Mouse (Mus musculus) brain, adult 10 weeks (tissue): ENCODE measurements around the gene Olfr615. TPM values are rescaled to one million over a fixed set of nuclear protein-coding genes. Genes with fewer than 3 reads are reported as not detected.

Experiments
- polyA plus RNA-seq: library from polyadenylated mRNA; stranded (reverse); fragments of 350-450 nt; fragmentation: Illumina TruSeq; extraction: RNeasy Lipid Tissue Mini Kit (QIAGEN cat#74804); gene quantifications from one replicate; pipeline ENCODE4 v1.2.3, GENCODE M21; 2015; ENCODE audit warnings: low read depth, low replicate concordance

Gene Olfr615
- polyA plus RNA-seq = not detected

DNA sequence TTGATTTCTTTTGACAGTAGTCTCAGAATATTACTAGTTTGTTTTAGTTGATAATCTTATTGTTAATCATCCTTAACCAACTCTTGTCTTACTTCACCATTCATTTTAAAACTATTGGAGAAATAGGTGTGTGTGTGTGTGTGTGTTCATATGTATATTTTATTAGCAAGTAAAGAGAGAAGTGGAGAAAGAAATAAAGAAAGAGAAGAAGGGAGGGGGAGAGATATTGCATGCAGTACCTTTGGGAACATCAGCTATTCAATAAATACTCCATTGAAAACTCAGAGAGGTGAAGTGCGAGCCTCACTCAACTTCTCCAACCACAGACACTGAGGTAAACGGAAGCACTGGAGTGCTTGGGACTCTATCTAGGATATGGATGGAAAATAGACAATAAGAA, at the start of gene Olfr615:
Olfr615 (plus strand) TSS at position 301 of the 400 bp plus-strand sequence.

DNA sequence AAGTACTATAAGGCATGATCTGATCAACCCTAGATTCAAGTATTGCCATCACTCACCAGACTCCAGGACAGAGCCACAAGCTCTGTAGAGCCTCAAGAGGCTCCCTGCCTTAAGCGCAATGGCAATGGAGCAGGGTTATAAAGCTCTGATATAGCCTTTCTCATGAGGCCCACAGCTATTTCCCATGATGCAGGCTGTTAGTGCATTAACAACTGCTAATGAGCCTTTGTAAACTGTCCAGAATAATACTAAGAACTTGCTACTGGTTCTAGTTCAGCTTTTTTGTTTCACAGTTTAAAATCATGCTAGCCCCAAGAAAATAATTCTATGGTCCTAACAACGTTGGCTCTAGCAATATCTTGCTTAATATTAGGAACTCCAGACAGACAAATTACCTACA, 43.9 kb upstream of the Olfr615 start, which contains the start of gene Olfr610:
Olfr610 (minus strand) TSS at position 101 of the 400 bp plus-strand sequence.

DNA sequence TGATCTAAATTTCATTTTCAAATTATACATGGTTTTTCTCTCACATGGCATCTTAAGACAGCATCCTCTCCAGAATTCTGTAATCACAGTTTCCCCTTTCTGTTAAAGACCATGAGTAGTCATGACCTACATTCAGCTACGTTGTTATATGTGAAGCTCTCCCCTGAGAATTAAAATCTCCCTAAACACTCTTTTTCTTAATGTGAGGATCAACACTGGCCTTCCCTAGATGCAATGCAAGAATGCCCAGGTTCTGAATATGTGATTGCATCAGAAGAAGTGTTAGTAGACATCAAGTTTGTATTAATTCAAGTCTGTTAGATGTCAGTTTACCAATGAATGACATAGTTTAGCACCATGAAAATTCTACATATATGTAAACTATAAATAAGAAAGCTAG, 35.1 kb upstream of the Olfr615 start, which contains the start of gene Olfr611:
Olfr611 (minus strand) TSS at position 101 of the 400 bp plus-strand sequence.

DNA sequence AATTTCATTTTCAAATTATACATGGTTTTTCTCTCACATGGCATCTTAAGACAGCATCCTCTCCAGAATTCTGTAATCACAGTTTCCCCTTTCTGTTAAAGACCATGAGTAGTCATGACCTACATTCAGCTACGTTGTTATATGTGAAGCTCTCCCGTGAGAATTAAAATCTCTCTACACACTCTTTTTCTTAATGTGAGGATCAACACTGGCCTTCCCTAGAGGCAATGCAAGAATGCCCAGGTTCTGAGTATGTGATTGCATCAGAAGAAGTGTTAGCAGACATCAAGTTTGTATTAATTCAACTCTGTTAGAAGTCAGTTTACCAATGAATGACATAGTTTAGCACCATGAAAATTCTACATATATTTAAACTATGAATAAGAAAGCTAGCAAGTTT, 13.3 kb upstream of the Olfr615 start, which contains the start of gene Olfr612:
Olfr612 (minus strand) TSS at position 101 of the 400 bp plus-strand sequence.

DNA sequence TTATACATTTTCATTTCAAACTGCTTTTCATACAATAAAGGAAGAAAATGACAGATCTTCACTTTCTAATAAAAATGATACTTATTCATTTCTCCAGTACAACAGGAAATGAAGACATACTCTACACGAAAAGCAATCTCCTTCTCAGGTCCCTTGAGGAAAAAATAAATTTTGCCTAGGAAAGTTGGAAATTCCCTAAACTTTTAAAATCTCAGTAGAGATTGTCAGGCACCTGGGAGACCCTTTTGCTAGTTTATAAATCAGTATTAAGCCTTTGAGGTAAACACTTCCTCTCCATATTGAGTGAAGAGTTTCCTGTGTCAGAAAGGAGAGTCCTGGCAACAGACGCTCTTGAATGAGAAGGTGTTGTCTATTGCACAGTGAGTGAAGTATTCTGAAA, 8.1 kb upstream of the Olfr615 start, which contains the start of gene Olfr613:
Olfr613 (plus strand) TSS at position 301 of the 400 bp plus-strand sequence.

DNA sequence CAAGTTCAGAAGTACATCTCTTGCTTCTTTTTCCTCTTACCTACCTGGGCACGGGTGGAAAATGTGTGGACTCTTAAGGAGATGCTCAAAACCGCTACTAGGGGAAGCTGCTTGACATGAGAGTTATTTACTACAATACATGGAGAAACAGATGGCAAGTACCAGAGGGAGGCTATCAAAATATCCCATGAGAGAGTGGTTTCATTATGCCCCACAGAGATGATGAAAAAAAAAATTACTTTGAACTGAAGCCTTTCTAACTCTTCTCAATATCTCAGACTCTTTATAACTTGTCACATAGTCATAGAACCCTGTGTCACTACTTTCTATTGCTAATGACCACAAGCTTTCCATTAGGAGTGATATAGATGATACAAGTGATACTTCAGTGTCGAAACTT, 13.2 kb downstream of the Olfr615 start, which contains the start of gene Olfr616:
Olfr616 (minus strand) TSS at position 101 of the 400 bp plus-strand sequence.

DNA sequence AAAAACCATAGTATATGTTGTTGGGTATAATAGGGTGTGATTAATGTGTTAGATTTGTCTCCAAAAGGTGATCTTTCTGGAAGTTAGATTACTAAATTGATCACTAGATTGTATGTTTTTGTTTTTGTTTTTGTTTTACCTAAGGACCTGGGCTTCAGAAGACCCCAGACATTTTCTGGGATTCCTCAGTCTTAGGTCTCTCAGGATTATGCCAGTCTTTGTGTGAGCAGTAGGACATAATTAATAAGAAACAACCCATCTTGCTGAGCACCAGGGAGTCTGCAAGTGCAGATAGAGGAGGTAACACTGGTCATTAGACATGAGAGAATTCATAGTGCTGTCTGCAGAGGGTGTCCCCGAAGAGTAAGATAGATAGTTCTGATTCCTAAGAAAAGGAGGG, 16.9 kb downstream of the Olfr615 start, which contains the start of gene Olfr617:
Olfr617 (plus strand) TSS at position 301 of the 400 bp plus-strand sequence.

DNA sequence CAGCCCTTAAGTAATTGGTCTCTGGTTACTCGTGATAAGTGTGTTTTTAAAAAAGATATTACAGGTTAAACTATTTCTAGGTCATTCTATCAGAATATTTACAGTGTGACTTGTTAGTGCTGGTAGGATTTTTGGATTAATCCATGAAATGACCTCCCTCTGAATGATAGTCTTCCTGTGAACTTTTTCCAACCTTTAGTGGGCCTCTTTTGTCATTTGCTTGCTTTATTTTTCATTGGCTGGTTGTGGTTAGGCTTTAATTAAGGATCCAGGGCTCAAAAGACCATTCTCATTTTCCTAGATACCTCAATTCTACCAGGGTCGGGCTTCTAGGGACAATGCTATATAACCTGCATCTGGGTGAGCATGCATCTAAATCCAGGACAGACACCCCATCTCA, 33.9 kb downstream of the Olfr615 start, which contains the start of gene Olfr618:
Olfr618 (plus strand) TSS at position 301 of the 400 bp plus-strand sequence.

DNA sequence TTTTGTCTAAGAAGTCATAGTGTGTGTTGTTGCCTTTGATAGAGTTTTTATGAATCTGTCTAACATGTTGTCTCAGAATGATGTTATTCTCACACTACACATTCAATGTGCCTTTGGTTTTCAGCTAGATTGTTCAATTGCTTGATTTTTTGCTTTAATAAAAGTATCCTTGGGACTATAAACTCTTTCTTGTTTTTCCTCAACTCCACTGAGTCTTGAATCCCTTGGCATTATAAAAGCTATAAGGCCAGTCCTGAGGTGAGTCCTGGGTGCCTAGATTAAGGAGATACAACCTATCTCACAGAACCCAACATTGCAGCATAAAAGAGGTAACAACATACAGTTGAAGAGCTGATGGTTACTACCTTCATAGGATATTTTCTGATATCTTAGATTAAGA, 44.4 kb downstream of the Olfr615 start, which contains the start of gene Olfr619:
Olfr619 (plus strand) TSS at position 301 of the 400 bp plus-strand sequence.

DNA sequence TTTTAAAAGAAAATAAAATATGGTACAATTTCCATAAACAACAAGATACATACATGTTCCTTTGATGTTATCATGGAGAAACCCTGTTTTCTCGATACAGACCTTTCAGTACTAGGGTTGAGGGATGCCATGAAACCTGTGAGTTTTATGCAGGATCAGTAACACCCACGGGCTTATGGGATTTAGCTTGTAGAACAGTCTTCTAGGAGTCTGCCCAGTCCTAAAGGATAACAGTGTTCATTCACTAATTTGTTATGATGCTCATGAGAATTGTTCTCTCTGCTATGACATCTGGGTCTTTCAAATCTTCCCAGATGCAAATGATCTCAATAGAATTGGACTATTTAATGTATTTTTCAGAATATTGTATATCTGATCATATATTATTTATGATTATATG, 56.6 kb downstream of the Olfr615 start, which contains the start of gene Olfr620:
Olfr620 (minus strand) TSS at position 101 of the 400 bp plus-strand sequence.

Other genes starting within 250 kb of the Olfr615 start
- not detected for gene Olfr597, start 239.8 kb upstream of the Olfr615 start, polyA plus RNA-seq
- gene Olfr598, start 232.5 kb upstream of the Olfr615 start, polyA plus RNA-seq = not detected
- gene Olfr599, start 220.2 kb upstream of the Olfr615 start, polyA plus RNA-seq = not detected
- not detected for gene Olfr600, start 206.4 kb upstream of the Olfr615 start, polyA plus RNA-seq
- not detected for gene Olfr601, start 193.4 kb upstream of the Olfr615 start, polyA plus RNA-seq
- gene Olfr603, start 169.9 kb upstream of the Olfr615 start, polyA plus RNA-seq = not detected
- gene Usp17lc, start 141.0 kb upstream of the Olfr615 start, polyA plus RNA-seq = not detected
- not detected for gene Olfr605, start 110.6 kb upstream of the Olfr615 start, polyA plus RNA-seq
- gene Olfr606, start 107.0 kb upstream of the Olfr615 start, polyA plus RNA-seq = not detected
- not detected for gene Olfr607, start 91.9 kb upstream of the Olfr615 start, polyA plus RNA-seq
- gene Olfr608, start 86.2 kb upstream of the Olfr615 start, polyA plus RNA-seq = not detected
- gene Olfr609, start 58.0 kb upstream of the Olfr615 start, polyA plus RNA-seq = not detected
- gene Olfr610, start 44.0 kb upstream of the Olfr615 start, polyA plus RNA-seq = not detected
- gene Olfr611, start 35.2 kb upstream of the Olfr615 start, polyA plus RNA-seq = not detected
- gene Olfr612, start 13.4 kb upstream of the Olfr615 start, polyA plus RNA-seq = not detected
- gene Olfr613, start 8.0 kb upstream of the Olfr615 start, polyA plus RNA-seq = not detected
- gene Olfr616, start 13.1 kb downstream of the Olfr615 start, polyA plus RNA-seq = not detected
- gene Olfr617, start 17.0 kb downstream of the Olfr615 start, polyA plus RNA-seq = not detected
- not detected for gene Olfr618, start 34.0 kb downstream of the Olfr615 start, polyA plus RNA-seq
- not detected for gene Olfr619, start 44.5 kb downstream of the Olfr615 start, polyA plus RNA-seq
- gene Olfr620, start 56.5 kb downstream of the Olfr615 start, polyA plus RNA-seq = not detected
- gene Olfr622, start 86.6 kb downstream of the Olfr615 start, polyA plus RNA-seq = not detected
- gene Olfr623, start 107.6 kb downstream of the Olfr615 start, polyA plus RNA-seq = not detected
- not detected for gene Olfr624, start 115.1 kb downstream of the Olfr615 start, polyA plus RNA-seq
- gene Olfr625-ps1, start 126.6 kb downstream of the Olfr615 start, polyA plus RNA-seq = not detected
- not detected for gene Olfr243, start 158.6 kb downstream of the Olfr615 start, polyA plus RNA-seq
- not detected for gene Olfr628, start 174.3 kb downstream of the Olfr615 start, polyA plus RNA-seq
- not detected for gene Olfr629, start 188.9 kb downstream of the Olfr615 start, polyA plus RNA-seq
- gene Olfr630, start 201.3 kb downstream of the Olfr615 start, polyA plus RNA-seq = not detected
- not detected for gene Olfr69, start 215.5 kb downstream of the Olfr615 start, polyA plus RNA-seq
- not detected for gene Olfr68, start 223.6 kb downstream of the Olfr615 start, polyA plus RNA-seq
- gene Olfr67, start 235.7 kb downstream of the Olfr615 start, polyA plus RNA-seq = not detected